Mouse (Mus musculus): ENCODE data around the gene Rnls. TPM values are rescaled to one million over a fixed set of nuclear protein-coding genes. Genes with fewer than 3 reads are reported as not detected.

The Rnls gene
- polyA plus RNA-seq, 1 experiment = 1.9 TPM

GRCm38 (mm10) chr19:33231303-33231702, 160.8 kb downstream of the Rnls start:
- Histone ChIP-seq H3K4me1 (ENCODE audit: control insufficient read depth, insufficient read depth, low read length) (no peaks in the 10 kb centered on the region), H3K4me3 (replicated peaks; ENCODE audit: extremely low read depth, low read depth, low read length) (no peak overlapping the region)
- TF ChIP-seq CTCF (IDR thresholded peaks at IDR 0.05; ENCODE audit: insufficient read depth, low read length) (no peak), POLR2A (IDR thresholded peaks at IDR 0.05; ENCODE audit: borderline replicate concordance, extremely low read depth, low read depth, low read length) (no peak)
- 48% methylated on average over 6 of the region's 6 CpGs for WGBS
- no peak for DNase-seq

- H3K4me3 ChIP-seq (replicated peaks; ENCODE audit: extremely low read depth, low read depth, low read length) = no peak overlapping the region
- DNase-seq = peak; percentile 36
- 1% methylated on average over 3 of the region's 3 CpGs for WGBS
- H3K4me1 ChIP-seq (ENCODE audit: control insufficient read depth, insufficient read depth, low read length) = peaks cover 2% of the 10 kb centered on the region
- TF ChIP-seq POLR2A (IDR thresholded peaks at IDR 0.05; ENCODE audit: borderline replicate concordance, extremely low read depth, low read depth, low read length) (no peak), CTCF (IDR thresholded peaks at IDR 0.05; ENCODE audit: insufficient read depth, low read length) (peak; percentile 58; the same call in 1 of the 2 replicates)
Measured at GRCm38 (mm10) chr19:33227004-33227403, 165.1 kb downstream of the Rnls start.

GRCm38 (mm10) chr19:33225858-33226705, 166.0 kb downstream of the Rnls start:
- DNase-seq = no peak
- 62% methylated on average over 5 of the region's 5 CpGs for WGBS

GRCm38 (mm10) chr19:33225002-33225376, 167.1 kb downstream of the Rnls start:
- WGBS = 84% methylated on average over 9 of the region's 9 CpGs
- Histone ChIP-seq H3K4me3 (replicated peaks; ENCODE audit: extremely low read depth, low read depth, low read length) (no peak overlapping the region), H3K4me1 (ENCODE audit: control insufficient read depth, insufficient read depth, low read length) (peaks cover 2% of the 10 kb centered on the region)
- no peak for TF ChIP-seq POLR2A (IDR thresholded peaks at IDR 0.05; ENCODE audit: borderline replicate concordance, extremely low read depth, low read depth, low read length)
- no peak for TF ChIP-seq CTCF (IDR thresholded peaks at IDR 0.05; ENCODE audit: insufficient read depth, low read length)
- no peak for DNase-seq

More at GRCm38 (mm10) chr19:33225858-33226705, 166.0 kb downstream of the Rnls start:
- Histone ChIP-seq H3K4me3 (replicated peaks; ENCODE audit: extremely low read depth, low read depth, low read length) (no peak overlapping the region), H3K4me1 (ENCODE audit: control insufficient read depth, insufficient read depth, low read length) (peaks cover 2% of the 10 kb centered on the region)
- TF ChIP-seq POLR2A (IDR thresholded peaks at IDR 0.05; ENCODE audit: borderline replicate concordance, extremely low read depth, low read depth, low read length) = no peak
- TF ChIP-seq CTCF (IDR thresholded peaks at IDR 0.05; ENCODE audit: insufficient read depth, low read length) = no peak

- H3K4me3 ChIP-seq (replicated peaks; ENCODE audit: extremely low read depth, low read depth, low read length) = no peak overlapping the region
- DNase-seq = no peak
- no peak for TF ChIP-seq POLR2A (IDR thresholded peaks at IDR 0.05; ENCODE audit: borderline replicate concordance, extremely low read depth, low read depth, low read length)
- TF ChIP-seq CTCF (IDR thresholded peaks at IDR 0.05; ENCODE audit: insufficient read depth, low read length) = no peak
- 50% methylated on average over 8 of the region's 8 CpGs for WGBS
- peaks cover 2% of the 10 kb centered on the region for H3K4me1 ChIP-seq (ENCODE audit: control insufficient read depth, insufficient read depth, low read length)
Measured at GRCm38 (mm10) chr19:33224181-33225001, 167.7 kb downstream of the Rnls start.

GRCm38 (mm10) chr19:33223766-33224165, 168.3 kb downstream of the Rnls start:
- WGBS = 27% methylated on average over 5 of the region's 5 CpGs
- DNase-seq = no peak
- Histone ChIP-seq H3K4me3 (replicated peaks; ENCODE audit: extremely low read depth, low read depth, low read length) (no peak overlapping the region), H3K4me1 (ENCODE audit: control insufficient read depth, insufficient read depth, low read length) (peaks cover 2% of the 10 kb centered on the region)
- no peak for TF ChIP-seq POLR2A (IDR thresholded peaks at IDR 0.05; ENCODE audit: borderline replicate concordance, extremely low read depth, low read depth, low read length)
- no peak for TF ChIP-seq CTCF (IDR thresholded peaks at IDR 0.05; ENCODE audit: insufficient read depth, low read length)

GRCm38 (mm10) chr19:33223276-33223675, 168.8 kb downstream of the Rnls start:
- WGBS = 52% methylated on average over 6 of the region's 6 CpGs
- H3K4me3 ChIP-seq (replicated peaks; ENCODE audit: extremely low read depth, low read depth, low read length) = no peak overlapping the region
- DNase-seq = no peak
- TF ChIP-seq CTCF (IDR thresholded peaks at IDR 0.05; ENCODE audit: insufficient read depth, low read length) = no peak
- no peak for TF ChIP-seq POLR2A (IDR thresholded peaks at IDR 0.05; ENCODE audit: borderline replicate concordance, extremely low read depth, low read depth, low read length)
- H3K4me1 ChIP-seq (ENCODE audit: control insufficient read depth, insufficient read depth, low read length) = peaks cover 2% of the 10 kb centered on the region

- no peak for TF ChIP-seq POLR2A (IDR thresholded peaks at IDR 0.05; ENCODE audit: borderline replicate concordance, extremely low read depth, low read depth, low read length)
- TF ChIP-seq CTCF (IDR thresholded peaks at IDR 0.05; ENCODE audit: insufficient read depth, low read length) = no peak
- Histone ChIP-seq H3K4me1 (ENCODE audit: control insufficient read depth, insufficient read depth, low read length) (peaks cover 2% of the 10 kb centered on the region), H3K4me3 (replicated peaks; ENCODE audit: extremely low read depth, low read depth, low read length) (no peak overlapping the region)
- no peak for DNase-seq
- 55% methylated on average over 12 of the region's 12 CpGs for WGBS
Measured at GRCm38 (mm10) chr19:33222595-33223223, 169.4 kb downstream of the Rnls start.

- no peaks in the 10 kb centered on the region; the same call in 1 of the 2 replicates for H3K4me1 ChIP-seq (ENCODE audit: control insufficient read depth, insufficient read depth, low read length)
- TF ChIP-seq POLR2A (IDR thresholded peaks at IDR 0.05; ENCODE audit: borderline replicate concordance, extremely low read depth, low read depth, low read length) = no peak
- TF ChIP-seq CTCF (IDR thresholded peaks at IDR 0.05; ENCODE audit: insufficient read depth, low read length) = no peak
- no peak for DNase-seq
- WGBS = 77% methylated on average over 6 of the region's 6 CpGs
- H3K4me3 ChIP-seq (replicated peaks; ENCODE audit: extremely low read depth, low read depth, low read length) = no peak overlapping the region
Measured at GRCm38 (mm10) chr19:33217791-33218300, 174.2 kb downstream of the Rnls start.

Data from lung, adult 2 months (tissue).